Mouse (Mus musculus) c-Kit-positive CD71-negative TER-119-negative erythroid progenitor cells, embryonic 14.5 days (primary cell): ENCODE data around the gene Osbp2.

Source experiments
- DNase-seq: peaks from one replicate; pipeline ENCODE4 v3.0.0-alpha.2; 2013; ENCODE audit warnings: low read depth

The Osbp2 gene

GRCm38 (mm10) chr11:3703089-3703992 is 160.4 kb downstream of the Osbp2 start:
- no peak for DNase-seq

DNA sequence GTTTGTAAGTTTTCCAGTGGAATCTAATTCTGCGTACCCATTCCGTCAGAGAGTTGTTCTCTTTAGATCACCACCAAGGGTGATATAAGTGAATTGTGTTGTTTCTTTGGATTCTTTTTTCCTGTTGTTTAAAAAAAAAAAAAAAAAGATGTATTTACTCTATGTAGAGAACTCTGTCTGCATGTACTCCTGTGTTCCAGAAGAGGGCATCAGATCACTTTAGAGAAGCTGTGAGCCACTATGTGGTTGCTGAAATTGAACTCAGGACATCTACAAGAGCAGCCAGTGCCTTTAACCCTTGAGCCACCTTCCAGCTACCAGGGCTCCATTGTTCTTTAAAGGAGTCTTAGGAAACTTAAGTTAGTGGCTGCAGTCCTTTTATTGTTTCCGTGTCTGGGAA is 166.3 kb downstream of the Osbp2 start:
- DNase-seq, result no peak

DNA sequence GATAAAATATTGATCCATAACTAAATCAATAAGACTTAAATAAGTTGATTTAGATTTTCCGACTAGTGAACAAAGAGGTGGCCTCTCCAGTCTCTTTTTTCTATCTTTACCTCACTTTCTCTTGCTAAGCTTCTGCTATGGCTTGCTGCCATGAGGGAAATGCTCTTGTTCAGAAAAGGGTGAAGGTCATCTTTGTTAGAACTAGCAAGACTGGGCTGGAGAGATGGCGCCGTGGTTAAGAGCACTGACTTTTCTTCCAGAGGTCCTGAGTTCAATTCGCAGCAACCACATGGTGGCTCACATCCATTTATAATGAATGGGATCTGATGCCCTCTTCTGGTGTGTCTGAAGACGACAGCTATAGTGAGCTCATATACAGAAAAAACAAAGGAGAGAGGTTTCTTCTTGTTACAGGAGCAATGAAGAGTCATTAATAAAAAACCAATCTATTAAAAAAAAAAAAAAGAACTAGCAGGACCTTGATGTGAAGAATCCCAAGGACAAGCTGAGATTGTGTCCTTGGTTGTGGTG is 167.6 kb downstream of the Osbp2 start:
- no peak for DNase-seq

- DNase-seq, result no peak
Measured at GRCm38 (mm10) chr11:3691746-3692145, 172.0 kb downstream of the Osbp2 start.

DNA sequence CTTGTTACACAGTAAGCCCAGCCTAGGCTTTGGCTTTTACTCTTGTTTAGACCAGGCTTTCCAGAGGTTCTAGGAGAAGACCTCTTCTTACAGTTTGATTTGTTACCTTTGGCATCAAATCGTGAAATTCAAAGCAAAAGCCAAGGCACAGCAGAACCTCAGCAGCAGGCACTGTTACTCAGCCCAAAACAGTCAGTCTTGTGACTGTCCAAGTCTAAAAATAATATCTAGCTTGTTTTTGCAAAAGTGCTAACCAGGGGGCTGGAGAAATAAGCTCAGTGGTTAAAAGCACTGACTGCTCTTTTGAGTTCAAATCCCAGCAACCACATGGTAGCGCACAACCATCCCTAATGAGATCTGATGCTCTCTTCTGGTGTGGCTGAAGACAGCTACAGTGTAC is 176.8 kb downstream of the Osbp2 start:
- DNase-seq, result no peak

DNA sequence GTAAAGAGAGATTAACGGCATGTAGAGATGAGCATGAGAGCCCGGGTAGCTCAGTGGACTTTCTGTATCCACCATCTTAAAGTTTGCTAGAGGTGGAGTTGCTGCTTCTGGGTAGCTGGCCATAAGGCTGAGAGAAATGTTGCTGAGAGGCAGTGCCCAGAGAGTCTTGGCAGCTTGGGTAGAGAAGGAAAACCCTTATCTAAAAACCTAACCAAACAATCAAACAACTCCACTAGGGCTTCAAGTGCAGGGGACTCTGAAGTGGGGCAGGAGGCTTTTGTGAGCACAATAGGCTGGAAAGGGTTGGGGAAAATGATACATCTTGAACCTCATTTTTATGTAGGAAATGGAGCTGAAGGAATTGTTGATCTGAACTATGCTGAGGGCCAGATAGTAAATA is 177.4 kb downstream of the Osbp2 start:
- no peak for DNase-seq

DNA sequence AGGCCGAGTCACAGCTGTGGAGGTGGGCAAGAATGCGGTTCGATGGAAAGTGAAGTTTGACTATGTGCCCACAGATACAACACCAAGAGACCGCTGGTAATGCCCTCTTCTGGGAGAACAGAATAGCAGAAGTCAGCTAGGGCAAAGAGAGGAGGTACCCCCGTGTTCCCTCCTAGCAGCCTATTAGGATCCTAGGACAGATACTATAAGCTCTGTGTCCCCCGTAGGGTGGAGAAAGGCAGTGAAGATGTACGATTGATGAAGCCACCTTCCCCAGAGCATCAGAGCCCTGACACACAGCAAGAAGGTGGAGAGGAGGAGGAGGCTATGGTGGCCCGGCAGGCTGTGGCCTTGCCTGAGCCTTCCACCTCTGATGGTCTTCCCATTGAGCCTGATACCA is 178.3 kb downstream of the Osbp2 start:
- no peak for DNase-seq

GRCm38 (mm10) chr11:3684723-3685430 is 178.8 kb downstream of the Osbp2 start:
- DNase-seq, result no peak

DNA sequence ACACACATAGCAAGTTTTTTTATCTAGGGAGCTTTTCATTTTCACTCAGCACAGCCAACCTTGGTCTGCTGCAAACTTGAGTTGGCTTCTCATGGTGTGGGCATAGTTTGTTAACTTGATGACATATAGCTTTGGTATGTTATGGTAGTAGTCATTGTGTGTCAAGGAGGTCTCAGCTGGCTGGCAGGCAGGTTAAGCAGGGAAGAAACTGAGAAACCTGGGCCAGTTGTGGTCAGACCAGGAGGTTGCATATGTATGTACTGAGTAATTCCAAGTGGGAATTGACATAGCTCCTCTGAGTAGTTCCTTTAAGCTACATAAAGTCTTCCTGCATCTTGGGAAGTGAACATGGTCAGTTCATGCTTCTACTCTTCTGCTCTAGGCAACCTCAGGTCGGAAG is 179.5 kb downstream of the Osbp2 start:
- no peak for DNase-seq

DNA sequence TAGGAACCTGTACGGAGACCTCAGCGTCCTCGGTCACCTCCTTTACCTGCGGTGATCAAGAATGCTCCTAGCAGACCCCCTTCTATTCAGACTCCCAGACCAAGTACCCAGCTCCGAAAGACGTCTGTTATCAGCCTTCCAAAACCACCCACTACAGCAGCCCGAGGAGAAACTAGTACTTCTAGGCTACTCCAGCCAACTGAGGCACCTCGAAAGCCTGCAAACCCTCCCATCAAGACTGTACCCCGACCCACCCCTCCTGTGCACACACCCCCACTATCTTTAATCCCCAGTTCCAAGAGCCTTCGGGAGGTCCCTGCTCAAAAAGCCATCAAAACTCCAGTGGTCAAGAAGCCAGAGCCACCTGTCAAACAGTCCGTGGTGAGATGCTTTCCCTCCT is 180.0 kb downstream of the Osbp2 start:
- no peak for DNase-seq

DNA sequence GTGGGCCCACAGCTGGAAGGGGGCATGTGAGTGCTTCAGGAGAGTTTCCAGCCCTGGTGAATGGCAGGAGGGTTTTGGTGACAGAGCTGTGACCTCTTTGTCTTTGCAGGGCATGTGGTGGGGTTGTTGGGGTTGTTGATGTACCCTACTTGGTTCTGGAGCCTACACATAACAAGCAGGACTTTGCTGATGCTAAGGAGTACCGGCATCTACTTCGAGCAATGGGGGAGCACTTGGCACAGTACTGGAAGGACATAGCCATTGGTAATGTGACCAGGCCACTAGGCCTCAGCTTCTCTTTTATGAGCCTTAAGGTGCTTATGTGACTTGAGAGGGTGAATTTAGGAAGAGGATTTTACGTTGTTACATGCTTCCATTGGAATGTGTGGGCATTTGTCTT is 183.9 kb downstream of the Osbp2 start:
- DNase-seq, result no peak

GRCm38 (mm10) chr11:3677204-3677603 is 186.5 kb downstream of the Osbp2 start:
- no peak for DNase-seq

DNA sequence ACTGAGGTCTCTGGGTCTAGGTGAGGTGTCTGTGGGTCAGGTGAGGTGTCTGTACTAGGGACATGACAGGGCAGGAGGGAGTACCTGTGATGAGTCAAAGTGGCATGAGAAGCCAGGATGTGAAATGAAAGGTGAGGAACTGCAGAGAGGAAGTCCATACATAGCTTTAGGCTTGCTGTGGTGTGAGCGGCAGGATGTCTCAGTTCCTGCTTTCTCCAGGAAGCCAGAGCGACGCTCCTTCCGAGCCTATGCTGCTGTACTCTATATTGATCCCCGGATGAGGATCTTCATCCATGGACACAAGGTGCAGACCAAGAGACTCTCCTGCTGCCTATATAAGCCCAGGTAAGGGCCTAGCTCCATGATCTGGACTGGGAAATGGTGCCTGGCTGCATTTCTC is 187.3 kb downstream of the Osbp2 start:
- DNase-seq, result no peak

- DNase-seq, result no peak
Measured at GRCm38 (mm10) chr11:3674545-3674944, 189.2 kb downstream of the Osbp2 start.

GRCm38 (mm10) chr11:3671000-3671628 is 192.6 kb downstream of the Osbp2 start:
- DNase-seq, result no peak

DNA sequence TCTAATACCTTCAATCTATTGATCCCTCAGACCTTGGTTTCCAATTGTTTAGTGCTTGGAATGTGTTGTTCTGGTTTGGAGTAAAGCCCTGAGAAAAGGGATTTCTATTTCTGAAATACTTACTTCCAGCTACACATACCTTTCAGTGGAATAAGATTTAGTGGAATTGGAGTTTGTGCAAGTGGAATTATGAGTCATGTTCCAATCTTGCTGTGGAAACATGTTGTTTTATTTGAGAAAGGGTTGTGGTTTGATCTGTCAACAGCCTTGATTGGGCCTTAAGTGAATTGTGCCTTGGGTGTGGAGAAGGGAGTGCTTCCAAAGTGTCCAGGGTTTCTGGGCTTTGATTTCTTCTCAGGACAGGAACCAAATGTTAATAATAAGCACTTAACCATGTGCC is 193.9 kb downstream of the Osbp2 start:
- DNase-seq, result no peak

GRCm38 (mm10) chr11:3668768-3669167 is 194.9 kb downstream of the Osbp2 start:
- DNase-seq, result no peak

- no peak for DNase-seq
Measured at GRCm38 (mm10) chr11:3667506-3667905, 196.2 kb downstream of the Osbp2 start.

DNA sequence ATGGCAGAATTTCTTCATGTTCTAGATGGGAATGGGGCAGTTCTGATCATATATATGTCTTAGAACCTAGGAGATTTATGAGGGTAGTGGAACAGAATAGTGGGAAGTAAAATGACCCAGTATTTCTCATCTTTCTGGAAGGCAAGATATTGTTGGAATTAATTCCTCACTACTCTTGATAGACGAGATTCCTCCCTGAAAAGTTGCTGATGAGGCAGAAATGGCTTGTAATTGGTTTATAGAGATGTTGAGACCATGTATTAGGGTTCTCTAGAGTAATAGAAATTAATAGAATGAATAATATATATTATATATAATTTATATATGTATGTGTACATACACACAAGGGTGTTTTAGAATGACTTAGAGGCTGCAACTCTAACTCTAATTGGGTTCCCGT is 201.7 kb downstream of the Osbp2 start:
- no peak for DNase-seq
